Mouse (Mus musculus): Measurements from ENCODE around the gene Ptcd3. TPM values are rescaled to one million over a fixed set of nuclear protein-coding genes. Genes with fewer than 3 reads are reported as not detected.
"Not testable (repeated sequence)": the region's sequence is repeated elsewhere in the genome, so short reads cannot be mapped to it uniquely, and the experiment has no call there.

The Ptcd3 gene
- polyA plus RNA-seq, 1 experiment from 2014 or later = 72.8 TPM

DNA sequence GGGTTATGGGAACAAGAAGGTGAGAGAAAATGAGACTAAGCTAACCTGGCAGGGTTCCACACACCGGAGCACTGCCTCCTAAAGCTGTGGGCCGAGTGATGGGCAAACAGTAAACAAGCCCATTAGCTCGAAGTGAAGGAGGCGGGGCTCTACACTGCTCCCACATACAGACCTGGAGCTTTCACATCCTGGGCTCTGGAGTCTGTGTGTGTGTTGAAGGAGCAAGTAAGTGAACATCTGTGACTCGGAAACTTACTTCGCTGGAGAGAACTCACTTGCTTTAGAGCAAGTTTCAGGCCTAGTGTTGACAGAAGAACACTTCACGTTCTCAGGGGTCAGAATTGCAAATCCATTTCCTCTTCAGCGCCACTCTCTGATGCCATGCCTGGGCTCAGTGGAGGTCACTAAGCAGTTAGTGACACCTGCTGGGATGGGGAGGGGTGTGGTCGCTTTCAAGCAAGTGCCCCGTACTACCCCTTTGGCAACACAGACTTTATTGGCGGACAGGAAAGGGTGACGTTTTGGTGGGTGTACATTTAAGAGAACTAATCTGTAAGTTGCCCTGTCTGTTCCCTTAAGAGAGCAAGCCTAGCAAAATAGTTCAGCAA is 22.4 kb upstream of the Ptcd3 start:
- in situ Hi-C loops (cut with MboI; ENCODE audit: low pct_unique_long_range_greater_than_20kb) = no loop called here
- ChIA-PET CTCF (interaction anchor here (0.6 kb wide), 1 partner anchor 168 kb away, joined by 4 read pairs; no protein-coding TSS in a partner anchor), POLR2A (interaction anchor here (0.6 kb wide), 1 partner anchor 530 kb away, joined by 3 read pairs; no protein-coding TSS in a partner anchor)
- DNase-seq (ENCODE audit: low read depth, low spot score) (no peak), ATAC-seq (no peak)
- TF ChIP-seq CTCF (IDR thresholded peaks at IDR 0.05) = no peak
- H3K27me3 ChIP-seq = no peaks in the 10 kb centered on the region

DNA sequence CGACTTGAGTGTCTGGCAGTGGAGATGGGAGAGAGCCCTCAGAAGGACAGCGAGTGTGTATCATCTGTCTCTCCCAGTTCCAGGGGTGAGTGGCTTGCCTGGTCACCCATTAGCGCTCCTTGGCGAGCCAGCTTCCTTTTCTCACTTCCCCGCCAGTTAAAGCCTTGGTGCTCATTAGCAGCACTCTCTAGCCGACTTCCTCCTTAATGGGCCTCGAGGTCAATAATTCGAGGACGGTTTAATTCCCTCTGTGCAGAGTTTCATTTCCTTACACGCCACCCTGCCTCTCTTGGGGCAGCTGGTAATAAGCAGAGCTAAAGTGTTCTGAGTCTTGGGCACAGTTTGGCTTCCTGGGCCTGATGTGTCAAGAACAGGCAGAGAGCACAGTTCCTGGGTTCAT is 21.5 kb upstream of the Ptcd3 start:
- ATAC-seq (no peak), DNase-seq (ENCODE audit: low read depth, low spot score) (no peak)
- H3K27me3 ChIP-seq = no peaks in the 10 kb centered on the region
- no peak for TF ChIP-seq CTCF (IDR thresholded peaks at IDR 0.05)
- POLR2A ChIA-PET = interaction anchor here (0.9 kb wide), 1 partner anchor 210 kb away, joined by 3 read pairs; no protein-coding TSS in a partner anchor
- CTCF ChIA-PET = interaction anchor here (0.6 kb wide), 1 partner anchor 169 kb away, joined by 4 read pairs; no protein-coding TSS in a partner anchor
- in situ Hi-C loops (cut with MboI; ENCODE audit: low pct_unique_long_range_greater_than_20kb) = no loop called here

DNA sequence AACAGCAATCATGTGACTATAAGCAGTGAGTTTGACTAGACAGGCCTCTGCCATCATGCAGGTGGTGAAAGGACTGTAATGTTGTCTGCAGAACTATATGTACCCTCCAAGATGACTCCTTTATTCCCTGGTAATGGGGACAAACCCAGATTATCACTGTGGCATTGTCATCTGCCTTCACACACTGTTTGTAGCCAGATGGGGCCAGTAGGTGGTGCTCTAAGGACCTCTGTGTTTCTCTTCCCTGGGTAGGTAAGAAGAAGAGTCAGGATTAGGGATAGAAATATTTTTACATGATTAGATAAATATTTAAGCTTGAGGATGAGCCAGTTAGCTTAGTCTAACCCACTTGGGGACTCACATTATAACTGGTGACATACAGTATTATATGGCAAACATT is 19.4 kb upstream of the Ptcd3 start:
- peak; percentile 74 for TF ChIP-seq CTCF (IDR thresholded peaks at IDR 0.05)
- CTCF ChIA-PET = interaction anchor here (0.8 to 3.2 kb wide), 11 partner anchors 10 to 246 kb away, joined by 3 to 18 read pairs (median 4); no protein-coding TSS in a partner anchor
- in situ Hi-C loops (cut with MboI; ENCODE audit: low pct_unique_long_range_greater_than_20kb) = loop anchor here (5.0 to 10.0 kb wide), 2 partner anchors 174 to 317 kb away; no protein-coding TSS in a partner anchor
- no peaks in the 10 kb centered on the region for H3K27me3 ChIP-seq
- POLR2A ChIA-PET = interaction anchor here (0.6 kb wide), 2 partner anchors 62 to 201 kb away, joined by 3 read pairs; no protein-coding TSS in a partner anchor
- DNase-seq (ENCODE audit: low read depth, low spot score) (no peak), ATAC-seq (no peak)

DNA sequence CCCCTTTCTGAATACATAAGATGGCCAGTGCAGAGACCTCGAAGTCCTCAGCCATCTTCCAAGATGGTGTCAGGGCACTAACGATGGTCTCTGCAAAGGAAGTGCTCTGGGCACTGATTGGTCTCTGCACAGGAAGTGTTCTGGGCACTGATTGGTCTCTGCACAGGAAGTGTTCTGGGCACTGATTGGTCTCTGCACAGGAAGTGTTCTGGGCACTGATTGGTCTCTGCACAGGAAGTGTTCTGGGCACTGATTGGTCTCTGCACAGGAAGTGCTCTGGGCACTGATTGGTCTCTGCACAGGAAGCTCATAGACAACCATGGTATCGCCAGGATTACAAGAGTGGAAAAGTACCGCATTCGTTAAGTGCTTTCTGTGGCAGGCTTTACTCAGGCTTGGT is 16.7 kb upstream of the Ptcd3 start:
- ChIA-PET CTCF (interaction anchor here (1.6 kb wide), 1 partner anchor 240 kb away, joined by 6 read pairs; no protein-coding TSS in a partner anchor), POLR2A (interaction anchor here (0.7 to 0.9 kb wide), 2 partner anchors 84 to 189 kb away, joined by 3 read pairs; no protein-coding TSS in a partner anchor)
- H3K27me3 ChIP-seq; DNase-seq (ENCODE audit: low read depth, low spot score); ATAC-seq: not testable (repeated sequence)
- in situ Hi-C loops (cut with MboI; ENCODE audit: low pct_unique_long_range_greater_than_20kb) = loop anchor here (5.0 to 10.0 kb wide), 2 partner anchors 177 to 320 kb away; no protein-coding TSS in a partner anchor

DNA sequence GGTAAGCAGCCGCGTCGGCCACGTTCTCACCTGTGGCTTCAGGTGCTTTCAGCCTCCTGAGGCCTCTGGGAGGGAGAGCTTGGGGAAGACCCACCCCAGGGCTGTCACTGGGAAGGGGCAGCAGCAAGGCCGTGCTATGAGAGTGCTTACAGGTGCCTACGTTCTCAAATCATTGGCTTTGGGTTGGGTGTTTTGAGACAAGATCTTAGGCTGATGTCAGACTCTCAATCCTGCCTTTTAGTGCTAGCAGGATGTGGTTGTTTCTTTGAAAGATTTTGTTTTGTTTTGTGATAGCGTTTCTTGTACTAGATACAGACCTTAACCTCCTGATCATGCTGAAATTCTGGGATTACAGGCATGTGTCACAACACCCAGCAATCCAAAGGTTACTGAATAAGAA is 12.2 kb upstream of the Ptcd3 start:
- TF ChIP-seq CTCF (IDR thresholded peaks at IDR 0.05) = no peak
- DNase-seq (ENCODE audit: low read depth, low spot score) = no peak
- ChIA-PET CTCF (no interaction called here), POLR2A (no interaction called here)
- H3K27me3 ChIP-seq = no peaks in the 10 kb centered on the region
- no peak for ATAC-seq
- in situ Hi-C loops (cut with MboI; ENCODE audit: low pct_unique_long_range_greater_than_20kb) = loop anchor here (5.0 to 10.0 kb wide), 2 partner anchors 247 to 324 kb away; no protein-coding TSS in a partner anchor

DNA sequence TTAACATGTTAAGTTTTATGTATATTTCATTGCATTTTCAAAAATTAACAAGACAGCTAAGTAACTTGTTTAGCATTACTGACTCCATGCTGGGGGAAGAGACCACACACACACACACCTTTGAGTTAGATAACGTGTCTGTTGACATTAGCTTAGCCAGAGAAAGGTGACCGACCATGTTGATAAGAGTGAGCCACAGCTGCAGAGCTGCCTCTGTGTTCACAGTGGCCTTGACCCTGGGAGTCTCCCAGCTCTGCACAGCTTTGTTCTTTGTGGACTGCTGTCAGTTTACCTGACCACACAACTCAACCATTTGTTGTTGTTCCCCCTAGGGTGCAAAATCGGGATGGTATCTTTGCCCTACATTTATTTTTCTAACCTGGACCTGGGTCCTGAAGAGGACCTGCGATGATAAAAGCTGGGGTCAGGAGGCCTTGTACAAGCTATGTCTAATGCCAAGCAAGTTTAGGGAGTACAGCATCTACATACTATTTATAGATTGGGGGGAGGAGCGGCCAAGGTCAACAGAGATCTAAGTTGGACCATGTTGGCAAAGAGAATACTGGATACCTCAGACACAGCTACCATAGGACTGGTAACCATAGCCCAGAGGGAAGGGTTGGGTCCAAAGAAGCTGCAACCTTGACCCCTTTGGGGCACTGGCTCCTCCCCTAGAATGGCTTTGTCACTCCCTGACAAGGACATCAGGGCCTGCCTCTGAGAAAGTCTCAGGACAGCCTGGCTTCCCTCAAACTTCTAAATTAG is 3.3 kb upstream of the Ptcd3 start:
- POLR2A ChIA-PET = no interaction called here
- in situ Hi-C loops (cut with MboI; ENCODE audit: low pct_unique_long_range_greater_than_20kb) = no loop called here
- TF ChIP-seq CTCF (IDR thresholded peaks at IDR 0.05) = no peak
- CTCF ChIA-PET = interaction anchor here (0.6 kb wide), 1 partner anchor 212 kb away, joined by 3 read pairs; no protein-coding TSS in a partner anchor
- DNase-seq (ENCODE audit: low read depth, low spot score) = no peak
- H3K27me3 ChIP-seq = no peaks in the 10 kb centered on the region
- ATAC-seq = no peak

DNA sequence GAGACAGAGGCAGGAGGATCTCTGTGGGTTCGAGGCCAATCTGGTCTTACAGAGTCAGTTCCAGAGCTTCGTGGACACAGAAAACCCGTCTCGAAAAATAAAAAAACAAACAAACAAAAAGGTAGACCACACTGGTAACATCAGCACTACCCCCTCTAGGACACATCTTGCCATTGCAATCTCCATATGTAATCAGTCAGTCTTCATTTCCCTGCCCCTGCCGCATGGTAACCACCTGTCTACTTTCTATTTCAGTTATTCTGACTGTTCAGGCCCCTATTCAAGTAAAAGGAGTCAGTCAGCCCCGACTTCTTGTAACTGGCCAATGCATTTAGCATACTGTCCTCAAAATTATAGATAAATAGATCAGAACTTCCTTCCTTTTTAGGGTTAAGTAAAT is 1.3 kb upstream of the Ptcd3 start:
- CTCF ChIA-PET = no interaction called here
- H3K27me3 ChIP-seq = no peaks in the 10 kb centered on the region
- DNase-seq (ENCODE audit: low read depth, low spot score) (no peak), ATAC-seq (peak; percentile 26)
- in situ Hi-C loops (cut with MboI; ENCODE audit: low pct_unique_long_range_greater_than_20kb) = no loop called here
- no peak for TF ChIP-seq CTCF (IDR thresholded peaks at IDR 0.05)
- POLR2A ChIA-PET = no interaction called here

DNA sequence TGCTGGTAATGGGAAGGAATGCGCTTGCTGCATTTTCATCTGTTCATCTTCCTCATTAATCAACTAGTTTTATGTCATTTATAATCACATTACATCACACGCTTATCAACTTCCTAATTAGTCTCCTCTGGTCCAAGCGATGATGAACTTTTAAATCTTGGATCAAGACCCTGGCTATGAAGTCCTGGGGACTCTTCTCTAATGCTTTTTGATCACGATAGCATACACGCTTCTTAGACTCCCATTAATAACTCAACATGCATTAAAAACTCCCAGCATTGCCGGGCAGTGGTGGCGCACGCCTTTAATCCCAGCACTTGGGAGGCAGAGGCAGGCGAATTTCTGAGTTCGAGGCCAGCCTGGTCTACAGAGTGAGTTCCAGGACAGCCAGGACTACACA is 834 bp upstream of the Ptcd3 start:
- in situ Hi-C loops (cut with MboI; ENCODE audit: low pct_unique_long_range_greater_than_20kb) = no loop called here
- ChIA-PET CTCF (no interaction called here), POLR2A (no interaction called here)
- DNase-seq (ENCODE audit: low read depth, low spot score) (no peak), ATAC-seq (peak; percentile 26)
- TF ChIP-seq CTCF (IDR thresholded peaks at IDR 0.05) = no peak
- H3K27me3 ChIP-seq = no peaks in the 10 kb centered on the region

DNA sequence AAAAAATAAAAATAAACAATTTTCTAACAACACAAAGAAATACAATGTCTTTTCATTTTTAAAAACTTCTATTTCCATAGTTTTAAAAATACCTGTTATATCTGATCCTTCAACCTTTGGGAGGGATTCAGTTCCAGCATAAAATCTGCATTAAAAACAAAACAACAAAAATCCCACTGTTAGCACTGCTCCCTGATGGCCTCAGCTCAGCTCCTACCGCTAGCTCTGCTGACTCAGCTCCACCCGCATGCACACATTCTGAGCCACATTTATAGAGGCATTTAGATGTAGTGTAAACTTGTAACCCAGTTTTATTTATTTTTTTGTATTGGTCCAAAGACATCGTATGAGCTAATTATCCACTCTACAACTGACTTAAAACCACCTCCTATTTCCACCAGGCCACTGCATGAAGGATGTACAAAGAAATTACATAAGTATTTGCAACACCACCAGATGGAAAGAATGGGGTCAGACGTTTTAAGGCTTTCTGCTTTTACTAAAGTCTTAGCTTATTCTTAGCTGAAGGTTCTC is 781 bp downstream of the Ptcd3 start:
- DNase-seq (ENCODE audit: low read depth, low spot score) (no peak), ATAC-seq (no peak)
- no peak for TF ChIP-seq CTCF (IDR thresholded peaks at IDR 0.05)
- POLR2A ChIA-PET = interaction anchor here (0.6 kb wide), 1 partner anchor 13 kb away, joined by 3 read pairs; no protein-coding TSS in a partner anchor
- H3K27me3 ChIP-seq = no peaks in the 10 kb centered on the region
- CTCF ChIA-PET = interaction anchor here (0.9 to 1.1 kb wide), 2 partner anchors 9 to 257 kb away, joined by 3 read pairs; no protein-coding TSS in a partner anchor
- in situ Hi-C loops (cut with MboI; ENCODE audit: low pct_unique_long_range_greater_than_20kb) = no loop called here

DNA sequence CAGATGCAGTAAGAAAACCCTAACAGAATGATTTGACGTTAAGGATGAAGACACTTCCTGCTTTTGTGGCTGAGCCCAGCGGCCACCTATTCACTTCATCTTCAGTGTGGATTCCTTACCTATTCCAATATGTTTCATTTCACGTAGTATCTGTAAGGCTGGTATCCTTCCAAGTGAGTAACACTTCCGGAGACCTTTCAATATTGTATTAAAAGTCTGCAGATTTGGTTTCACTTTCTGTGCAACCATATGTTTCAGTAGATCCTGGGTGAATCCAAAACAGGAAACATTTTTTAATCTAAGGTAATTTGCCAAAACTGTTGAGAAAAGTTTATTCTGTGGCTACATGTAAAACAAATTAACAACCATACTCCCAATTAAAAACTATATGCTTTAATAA is 15.3 kb downstream of the Ptcd3 start:
- H3K27me3 ChIP-seq = no peaks in the 10 kb centered on the region
- DNase-seq (ENCODE audit: low read depth, low spot score) = no peak
- in situ Hi-C loops (cut with MboI; ENCODE audit: low pct_unique_long_range_greater_than_20kb) = no loop called here
- ChIA-PET POLR2A (no interaction called here), CTCF (interaction anchor here (1.0 kb wide), 1 partner anchor 10 kb away, joined by 3 read pairs; no protein-coding TSS in a partner anchor)
- TF ChIP-seq CTCF (IDR thresholded peaks at IDR 0.05) = no peak
- no peak for ATAC-seq
